Mouse (Mus musculus) heart, postnatal 0 days (tissue): ENCODE data around the gene Spryd4.
"Not testable (repeated sequence)": the region's sequence is repeated elsewhere in the genome, so short reads cannot be mapped to it uniquely, and the experiment has no call there.

ENCODE experiments used
- CTCF ChIP-seq: IDR thresholded peaks from 2 replicates; pipeline ENCODE4 v1.5.1; 2016; ENCODE audit warnings: antibody characterized with exemption, control low read depth, low read depth
- EP300 ChIP-seq: IDR thresholded peaks from 2 replicates; pipeline ENCODE4 v1.6.1; 2016; ENCODE audit warnings: antibody characterized with exemption, low read depth

DNA sequence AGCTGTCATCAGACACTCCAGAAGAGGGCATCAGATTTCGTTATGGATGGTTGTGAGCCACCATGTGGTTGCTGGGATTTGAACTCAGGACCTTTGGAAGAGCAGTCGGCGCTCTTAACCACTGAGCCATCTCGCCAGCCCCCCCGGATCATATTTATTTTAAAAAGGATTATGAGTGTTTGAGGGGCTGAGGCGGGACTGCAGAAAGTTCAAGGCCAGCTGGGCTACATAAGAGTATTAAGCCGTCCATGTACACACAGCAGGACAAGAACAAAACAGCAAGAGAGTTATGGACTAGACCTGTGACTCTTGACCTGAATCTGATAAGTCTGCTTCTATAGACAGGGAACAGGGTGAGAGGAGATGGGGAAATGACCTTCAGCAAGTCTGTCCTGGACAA, 48.8 kb upstream of the Spryd4 start:
- TF ChIP-seq CTCF, EP300: not testable (repeated sequence)
